Mouse (Mus musculus): ENCODE results near the gene Sema4c. TPM values are rescaled to one million over a fixed set of nuclear protein-coding genes. Genes with fewer than 3 reads are reported as not detected.

Sema4c gene
- total RNA-seq (2015; ENCODE audit: low replicate concordance): not detected in 2 replicates
- total RNA-seq (2017; ENCODE audit: low replicate concordance): 0.56 and 0.60 TPM in 2 replicates

DNA sequence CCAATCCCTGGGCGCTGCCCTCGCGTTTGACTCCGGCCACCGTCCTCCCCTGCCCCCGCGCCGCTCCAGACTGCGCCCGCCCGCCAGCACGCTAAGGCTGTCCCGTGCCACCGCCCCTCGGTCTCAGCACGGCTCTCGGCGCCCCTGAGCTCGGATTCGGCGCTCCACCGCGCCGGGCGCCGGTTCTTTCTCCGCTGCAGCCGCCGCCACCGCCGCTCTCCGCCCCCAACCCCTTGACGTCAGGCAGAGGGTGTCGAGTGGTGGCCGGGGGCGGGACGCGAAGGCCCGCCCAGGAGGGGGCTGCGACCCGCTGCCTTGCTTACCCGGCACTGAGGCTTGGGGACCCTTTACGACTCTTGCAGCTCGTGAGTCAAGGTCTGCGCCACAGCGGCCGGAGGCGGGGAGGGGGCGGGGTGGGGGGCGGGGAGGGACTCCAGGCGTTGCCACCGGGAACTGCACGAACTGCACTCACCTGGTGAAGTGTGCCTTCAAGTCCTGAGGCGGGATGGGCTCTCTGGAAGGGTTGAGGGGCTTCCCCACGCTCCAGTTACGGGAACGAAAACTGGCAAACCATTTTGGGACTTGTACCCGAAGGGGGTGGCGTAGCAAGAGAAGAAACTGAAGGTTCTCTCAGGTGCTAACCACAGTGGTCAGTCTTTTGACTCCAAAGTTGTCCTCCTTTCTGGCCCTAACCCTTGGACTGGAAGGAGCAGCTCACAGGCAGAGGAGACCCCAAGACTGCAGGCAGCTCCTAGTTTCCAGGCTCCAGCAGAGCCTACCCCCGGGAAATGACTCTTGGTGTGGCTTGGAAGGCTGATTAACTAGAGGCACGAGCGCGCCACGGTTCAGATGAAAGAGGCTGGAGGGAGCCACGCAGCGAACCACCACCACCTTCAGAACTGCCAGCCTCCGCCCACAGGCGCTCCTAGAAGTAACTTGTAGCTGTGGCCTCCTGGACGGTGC lies at the start of gene Sema4c:
Gene Sema4c, minus strand, starts transcription at position 319 of the 963 bp plus-strand sequence.
- no peak for ATAC-seq (replicated peaks; ENCODE audit: low FRiP score, poor library complexity, severe bottlenecking)

- no peak for ATAC-seq (replicated peaks; ENCODE audit: low FRiP score, poor library complexity, severe bottlenecking)
Measured at GRCm38 (mm10) chr1:36606951-36607350, 48.8 kb upstream of the Sema4c start.

DNA sequence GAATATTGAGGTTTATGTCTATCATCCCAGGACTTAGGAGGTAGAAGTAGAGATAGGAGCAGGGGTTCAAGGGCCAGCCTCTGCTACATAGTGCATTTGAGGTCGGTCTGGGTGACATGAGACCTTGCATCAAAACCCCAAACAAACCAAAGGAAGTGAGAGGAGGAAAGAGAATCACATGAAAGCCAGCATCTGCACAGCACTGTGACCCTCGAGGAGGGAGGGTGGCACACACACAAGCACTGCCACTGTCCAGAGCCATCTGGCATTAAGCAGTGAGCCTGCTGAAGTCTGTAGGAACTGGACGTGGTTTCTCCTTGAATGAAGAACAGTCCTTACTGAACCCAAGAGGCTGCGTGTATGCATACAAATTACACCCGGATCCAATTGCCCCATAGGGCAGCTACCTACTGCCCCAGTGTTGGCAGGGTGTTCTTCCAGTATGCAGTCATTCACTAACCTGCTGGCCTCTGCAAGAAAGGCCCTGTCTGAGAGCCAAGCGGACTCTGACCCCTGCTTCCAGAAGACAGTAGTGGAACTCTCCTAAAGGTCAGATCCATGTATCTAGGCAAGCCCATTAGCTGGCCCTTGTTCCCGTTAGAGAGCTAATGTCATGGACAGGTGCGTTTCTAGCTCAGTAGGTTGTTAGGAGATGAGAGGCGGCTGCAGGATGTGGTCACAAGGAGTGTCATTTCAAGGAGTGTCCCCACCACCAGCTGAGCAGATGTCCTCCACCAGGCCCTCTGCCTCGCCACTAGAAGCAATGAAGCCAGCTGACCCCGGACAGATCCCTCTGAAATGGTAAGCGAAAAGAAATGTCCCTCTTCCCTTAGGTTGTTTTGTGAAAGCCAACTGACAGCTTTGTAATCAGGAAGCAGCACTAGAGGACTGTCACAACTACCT lies 46.4 kb upstream of the Sema4c start:
- ATAC-seq (replicated peaks; ENCODE audit: low FRiP score, poor library complexity, severe bottlenecking): no peak

DNA sequence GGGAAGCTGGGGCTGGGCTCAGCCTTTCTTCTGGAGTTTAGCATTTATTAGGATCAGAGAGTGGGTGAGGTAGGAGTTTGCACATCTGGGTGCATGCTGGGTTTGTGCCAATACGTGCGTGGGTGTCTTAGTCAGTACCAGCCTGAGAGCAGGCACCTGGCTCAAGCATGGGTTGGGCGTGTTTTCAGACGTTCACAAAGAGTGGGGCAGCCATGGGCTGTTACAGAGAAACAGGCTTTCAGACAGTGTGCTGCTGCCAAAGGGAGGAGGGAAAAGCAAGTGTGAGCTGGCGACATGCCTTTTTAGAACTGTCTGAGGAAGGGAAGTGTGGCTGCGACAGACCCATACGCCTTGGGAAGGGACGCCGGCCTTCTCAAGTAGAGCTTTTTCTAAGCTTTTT lies 45.2 kb upstream of the Sema4c start:
- ATAC-seq (replicated peaks; ENCODE audit: low FRiP score, poor library complexity, severe bottlenecking): no peak

DNA sequence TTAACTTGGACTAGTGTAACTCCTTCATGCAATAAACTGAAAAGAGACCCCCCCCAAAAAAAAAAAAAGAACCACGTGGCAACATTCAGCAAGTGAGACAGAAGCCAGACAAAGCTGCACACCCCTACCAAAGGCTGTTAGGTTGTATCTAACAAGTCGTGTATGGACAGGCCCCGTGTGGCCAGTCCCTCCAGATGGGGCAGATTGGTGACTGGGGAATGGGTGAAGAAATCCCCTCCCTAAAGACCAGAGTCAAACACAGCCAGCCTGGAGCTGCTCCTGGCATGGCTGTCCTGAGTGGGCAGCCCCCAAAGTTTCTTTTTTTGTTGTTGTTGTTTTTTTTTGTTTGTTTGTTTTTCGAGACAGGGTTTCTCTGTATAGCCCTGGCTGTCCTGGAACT lies 44.1 kb upstream of the Sema4c start:
- ATAC-seq (replicated peaks; ENCODE audit: low FRiP score, poor library complexity, severe bottlenecking): no peak

- no peak for ATAC-seq (replicated peaks; ENCODE audit: low FRiP score, poor library complexity, severe bottlenecking)
Measured at GRCm38 (mm10) chr1:36598411-36598810, 40.3 kb upstream of the Sema4c start.

- no peak for ATAC-seq (replicated peaks; ENCODE audit: low FRiP score, poor library complexity, severe bottlenecking)
Measured at GRCm38 (mm10) chr1:36596114-36596513, 38.0 kb upstream of the Sema4c start.

- no peak for ATAC-seq (replicated peaks; ENCODE audit: low FRiP score, poor library complexity, severe bottlenecking)
Measured at GRCm38 (mm10) chr1:36595167-36595931, 37.2 kb upstream of the Sema4c start.

DNA sequence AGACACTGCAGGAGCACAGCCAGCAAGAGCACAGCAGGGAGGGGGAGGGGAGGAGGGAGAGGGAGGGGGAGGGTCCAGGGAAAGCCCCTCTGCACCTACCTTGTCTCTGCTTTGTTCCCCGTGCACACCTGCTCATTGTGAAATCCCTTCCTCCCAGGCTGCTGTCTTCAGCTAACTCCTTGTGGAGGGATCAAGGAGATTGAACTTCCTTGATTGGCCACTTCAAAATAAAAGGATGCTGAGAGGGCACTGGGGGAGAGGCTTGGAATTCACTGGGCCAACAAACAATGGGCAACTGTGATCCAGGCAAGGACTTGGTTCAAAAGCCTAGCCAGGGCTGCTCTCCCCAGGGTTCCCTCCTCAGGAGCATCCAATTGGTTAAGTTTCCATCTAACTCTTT lies 35.0 kb upstream of the Sema4c start:
- no peak for ATAC-seq (replicated peaks; ENCODE audit: low FRiP score, poor library complexity, severe bottlenecking)

DNA sequence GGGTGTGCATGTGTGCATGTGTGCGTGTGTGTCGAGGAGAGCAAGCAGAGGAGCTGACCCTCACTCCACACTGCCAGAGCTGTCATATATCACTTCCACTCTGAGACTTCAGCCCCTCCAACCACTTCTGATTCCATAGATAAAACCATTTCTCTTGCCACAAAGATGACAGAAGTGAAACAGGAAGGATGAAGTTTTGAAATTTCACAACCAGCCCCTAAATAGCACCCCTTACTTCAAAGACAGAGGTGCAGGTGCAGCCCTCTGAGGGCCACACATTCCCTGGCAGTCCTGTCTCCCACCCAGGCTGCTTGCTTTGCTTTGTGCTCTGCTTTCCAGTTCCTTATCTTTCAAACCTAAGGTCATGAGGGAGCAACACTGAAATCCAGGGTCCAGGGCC lies 33.3 kb upstream of the Sema4c start:
- no peak for ATAC-seq (replicated peaks; ENCODE audit: low FRiP score, poor library complexity, severe bottlenecking)

GRCm38 (mm10) chr1:36590664-36591063 lies 32.5 kb upstream of the Sema4c start:
- no peak for ATAC-seq (replicated peaks; ENCODE audit: low FRiP score, poor library complexity, severe bottlenecking)

GRCm38 (mm10) chr1:36589486-36589885 lies 31.3 kb upstream of the Sema4c start:
- no peak for ATAC-seq (replicated peaks; ENCODE audit: low FRiP score, poor library complexity, severe bottlenecking)

- no peak for ATAC-seq (replicated peaks; ENCODE audit: low FRiP score, poor library complexity, severe bottlenecking)
Measured at GRCm38 (mm10) chr1:36588476-36589450, 30.6 kb upstream of the Sema4c start.

- ATAC-seq (replicated peaks; ENCODE audit: low FRiP score, poor library complexity, severe bottlenecking): no peak
Measured at GRCm38 (mm10) chr1:36587860-36588259, 29.7 kb upstream of the Sema4c start.

DNA sequence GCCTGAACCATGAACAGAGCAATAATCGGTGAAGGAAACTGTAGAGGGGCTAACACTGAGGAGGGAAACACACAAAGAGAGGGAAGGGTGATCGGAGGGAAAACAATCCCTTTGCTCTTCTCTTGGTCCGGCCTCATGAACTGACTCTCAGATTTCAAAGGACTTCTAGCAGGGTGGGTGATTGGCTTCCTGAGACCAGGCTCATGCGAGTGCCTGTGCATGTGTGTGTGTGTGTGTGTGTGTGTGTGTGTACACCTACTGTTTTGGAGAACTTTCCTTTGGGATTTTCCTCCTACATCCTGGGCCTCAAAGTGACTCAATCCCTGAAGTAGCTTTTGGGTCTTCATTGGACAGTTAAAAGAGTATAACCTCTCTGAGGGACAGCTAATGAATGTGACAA lies 28.1 kb upstream of the Sema4c start:
- ATAC-seq (replicated peaks; ENCODE audit: low FRiP score, poor library complexity, severe bottlenecking): no peak

- ATAC-seq (replicated peaks; ENCODE audit: low FRiP score, poor library complexity, severe bottlenecking): no peak
Measured at GRCm38 (mm10) chr1:36583408-36584116, 25.4 kb upstream of the Sema4c start.

- no peak for ATAC-seq (replicated peaks; ENCODE audit: low FRiP score, poor library complexity, severe bottlenecking)
Measured at GRCm38 (mm10) chr1:36582211-36582610, 24.1 kb upstream of the Sema4c start.

GRCm38 (mm10) chr1:36581260-36581659 lies 23.1 kb upstream of the Sema4c start:
- no peak for ATAC-seq (replicated peaks; ENCODE audit: low FRiP score, poor library complexity, severe bottlenecking)

All from erythroblast, adult 5-6 weeks (primary cell).